Mouse (Mus musculus) heart, postnatal 0 days (tissue): Measurements from ENCODE around the gene Cgnl1. TPM values are rescaled to one million over a fixed set of nuclear protein-coding genes. Genes with fewer than 3 reads are reported as not detected.

Experiments
- ATAC-seq: fragments of 200-750 bp; cut with Nextera tagmentation; 2 replicates; pipeline ENCODE4 v1.8.0; 2017; ENCODE audit warnings: low read depth, moderate number of reproducible peaks, moderate library complexity; ENCODE audit not compliant: insufficient read depth
- DNase-seq: peaks from one replicate; pipeline ENCODE4 v3.0.0-alpha.2; 2016; ENCODE audit warnings: low spot score
- H3K27ac ChIP-seq: fragments of 300-500 bp; sonication (generic); 2 replicates; pipeline ENCODE4 v1.5.1; 2014; ENCODE audit warnings: low read depth, mild to moderate bottlenecking
- H3K27me3 ChIP-seq: fragments of 300-500 bp; sonication (generic); 2 replicates; pipeline ENCODE4 v1.6.1; 2014; ENCODE audit warnings: low read length, mixed read lengths; ENCODE audit not compliant: control insufficient read depth, insufficient read depth
- H3K36me3 ChIP-seq: fragments of 300-500 bp; sonication (generic); replicated peaks from 2 replicates; pipeline ENCODE4 v1.6.1; 2014; ENCODE audit warnings: low read length, mixed read lengths; ENCODE audit not compliant: control insufficient read depth, insufficient read depth
- H3K4me1 ChIP-seq: fragments of 300-500 bp; sonication (generic); 2 replicates; pipeline ENCODE4 v1.6.1; 2014; ENCODE audit warnings: antibody characterized with exemption; ENCODE audit not compliant: control insufficient read depth, insufficient read depth
- H3K4me2 ChIP-seq: fragments of 300-500 bp; sonication (generic); 2 replicates; pipeline ENCODE4 v1.6.1; 2014; ENCODE audit warnings: low read depth, mild to moderate bottlenecking, low read length, moderate library complexity
- H3K4me3 ChIP-seq: fragments of 300-500 bp; sonication (generic); 2 replicates; pipeline ENCODE4 v1.5.1; 2014; ENCODE audit warnings: low read depth, low read length
- H3K9ac ChIP-seq: fragments of 300-500 bp; sonication (generic); replicated peaks from 2 replicates; pipeline ENCODE4 v1.6.1; 2014; ENCODE audit warnings: low read depth, low read length, mixed read lengths
- H3K9me3 ChIP-seq: fragments of 300-500 bp; sonication (generic); replicated peaks from 2 replicates; pipeline ENCODE4 v1.6.1; 2016; ENCODE audit warnings: low read length; ENCODE audit not compliant: control insufficient read depth
- CTCF ChIP-seq: IDR thresholded peaks from 2 replicates; pipeline ENCODE4 v1.5.1; 2016; ENCODE audit warnings: antibody characterized with exemption, control low read depth, low read depth
- EP300 ChIP-seq: IDR thresholded peaks from 2 replicates; pipeline ENCODE4 v1.6.1; 2016; ENCODE audit warnings: antibody characterized with exemption, low read depth
- WGBS: fragments of 180-500 bp; shearing (Covaris S2); extraction: QIAGEN DNeasy Blood & Tissue Kit; methylation state at CpG from one replicate; pipeline ENCODE4 v1.1.7; 2014; 5-methylcytosine and 5-hydroxymethylcytosine counted together
- polyA plus RNA-seq: library from polyadenylated mRNA; unstranded; fragments of >200 nt; fragmentation: Nextera tagmentation; extraction: Ambion mirVana; gene quantifications from 2 replicates; pipeline ENCODE4 v1.2.1, GENCODE M21; 2015
- total RNA-seq: library from RNA; depleted of rRNA; stranded (reverse); fragments of >200 nt; gene quantifications from 2 replicates; pipeline ENCODE4 v1.2.3, GENCODE M21; 2014; ENCODE audit warnings: low replicate concordance

Cgnl1 gene
- total and polyA plus RNA-seq, 2 experiments from 2014 or later, result 20.0 to 20.6 TPM

- no peaks in the 10 kb centered on the region for H3K9me3 ChIP-seq
- H3K27me3 ChIP-seq, result no peaks in the 10 kb centered on the region
- no peak for DNase-seq
- H3K27ac ChIP-seq, result no peak overlapping the region
- peaks cover 28% of the 10 kb centered on the region for H3K4me1 ChIP-seq
- no peaks in the 10 kb centered on the region for H3K36me3 ChIP-seq
- TF ChIP-seq CTCF (no peak), EP300 (no peak)
- no peak overlapping the region for H3K4me3 ChIP-seq
- H3K9ac ChIP-seq, result no peak overlapping the region
- WGBS, result 92% methylated on average over 5 of the region's 5 CpGs
- no peak for ATAC-seq
- no peak overlapping the region for H3K4me2 ChIP-seq
Observed at GRCm38 (mm10) chr9:71699087-71699486, 72.3 kb downstream of the Cgnl1 start.

GRCm38 (mm10) chr9:71698116-71698515 is 73.3 kb downstream of the Cgnl1 start:
- no peak overlapping the region for H3K4me2 ChIP-seq
- TF ChIP-seq EP300 (no peak), CTCF (no peak)
- H3K27ac ChIP-seq, result no peak overlapping the region
- H3K9me3 ChIP-seq, result no peaks in the 10 kb centered on the region
- no peak for DNase-seq
- H3K9ac ChIP-seq, result no peak overlapping the region
- WGBS, result 92% methylated on average over 3 of the region's 3 CpGs
- no peak for ATAC-seq
- H3K4me3 ChIP-seq, result no peak overlapping the region
- peaks cover 36% of the 10 kb centered on the region for H3K4me1 ChIP-seq
- H3K27me3 ChIP-seq, result no peaks in the 10 kb centered on the region
- H3K36me3 ChIP-seq, result no peaks in the 10 kb centered on the region

GRCm38 (mm10) chr9:71697189-71697588 is 74.2 kb downstream of the Cgnl1 start:
- no peaks in the 10 kb centered on the region for H3K9me3 ChIP-seq
- DNase-seq (no peak), ATAC-seq (no peak)
- 71% methylated on average over 2 of the region's 2 CpGs for WGBS
- 0 out of 2 replicates have a peak overlapping the region, but pooled peaks have one; percentile 20 for H3K27ac ChIP-seq
- no peak for TF ChIP-seq CTCF
- TF ChIP-seq EP300, result no peak
- H3K4me2 ChIP-seq, result no peak overlapping the region
- H3K9ac ChIP-seq, result no peak overlapping the region
- no peaks in the 10 kb centered on the region for H3K27me3 ChIP-seq
- H3K4me3 ChIP-seq, result no peak overlapping the region
- H3K36me3 ChIP-seq, result no peaks in the 10 kb centered on the region
- peaks cover 31% of the 10 kb centered on the region for H3K4me1 ChIP-seq

- Histone ChIP-seq H3K27ac (0 out of 2 replicates have a peak overlapping the region, but pooled peaks have one; percentile 20), H3K9ac (no peak overlapping the region), H3K4me1 (peaks cover 27% of the 10 kb centered on the region)
Observed at GRCm38 (mm10) chr9:71696762-71697161, 74.6 kb downstream of the Cgnl1 start.

GRCm38 (mm10) chr9:71695133-71695532 is 76.3 kb downstream of the Cgnl1 start:
- DNase-seq (no peak), ATAC-seq (no peak)
- Histone ChIP-seq H3K27ac (no peak overlapping the region), H3K4me2 (no peak overlapping the region), H3K27me3 (no peaks in the 10 kb centered on the region), H3K4me1 (peaks cover 25% of the 10 kb centered on the region), H3K4me3 (no peak overlapping the region), H3K36me3 (no peaks in the 10 kb centered on the region), H3K9ac (no peak overlapping the region), H3K9me3 (no peaks in the 10 kb centered on the region)
- WGBS, result 67% methylated on average over 3 of the region's 3 CpGs
- TF ChIP-seq CTCF (no peak), EP300 (no peak)

More at GRCm38 (mm10) chr9:71696762-71697161, 74.6 kb downstream of the Cgnl1 start:
- no peaks in the 10 kb centered on the region for H3K9me3 ChIP-seq
- TF ChIP-seq CTCF (no peak), EP300 (no peak)
- ATAC-seq (peak; percentile 63), DNase-seq (no peak)
- 39% methylated on average over 6 of the region's 6 CpGs for WGBS
- no peaks in the 10 kb centered on the region for H3K27me3 ChIP-seq
- no peak overlapping the region for H3K4me3 ChIP-seq
- no peak overlapping the region for H3K4me2 ChIP-seq
- no peaks in the 10 kb centered on the region for H3K36me3 ChIP-seq

GRCm38 (mm10) chr9:71694223-71694622 is 77.2 kb downstream of the Cgnl1 start:
- no peak overlapping the region for H3K4me3 ChIP-seq
- DNase-seq (no peak), ATAC-seq (peak; percentile 43)
- TF ChIP-seq EP300, result no peak
- TF ChIP-seq CTCF, result no peak
- H3K36me3 ChIP-seq, result no peaks in the 10 kb centered on the region
- no peak overlapping the region for H3K4me2 ChIP-seq
- no peaks in the 10 kb centered on the region for H3K9me3 ChIP-seq
- H3K9ac ChIP-seq, result no peak overlapping the region
- H3K4me1 ChIP-seq, result peaks cover 27% of the 10 kb centered on the region
- H3K27ac ChIP-seq, result peak overlapping the region; percentile 64
- no peaks in the 10 kb centered on the region for H3K27me3 ChIP-seq
- 48% methylated on average over 4 of the region's 4 CpGs for WGBS
